Mouse (Mus musculus): ENCODE measurements around the gene Actl6a. TPM values are rescaled to one million over a fixed set of nuclear protein-coding genes. Genes with fewer than 3 reads are reported as not detected.
"Not testable (repeated sequence)": the region's sequence is repeated elsewhere in the genome, so short reads cannot be mapped to it uniquely, and the experiment has no call there.

The Actl6a gene
- 0.90 and 1.4 TPM in 2 replicates for polyA plus RNA-seq (2012)

DNA sequence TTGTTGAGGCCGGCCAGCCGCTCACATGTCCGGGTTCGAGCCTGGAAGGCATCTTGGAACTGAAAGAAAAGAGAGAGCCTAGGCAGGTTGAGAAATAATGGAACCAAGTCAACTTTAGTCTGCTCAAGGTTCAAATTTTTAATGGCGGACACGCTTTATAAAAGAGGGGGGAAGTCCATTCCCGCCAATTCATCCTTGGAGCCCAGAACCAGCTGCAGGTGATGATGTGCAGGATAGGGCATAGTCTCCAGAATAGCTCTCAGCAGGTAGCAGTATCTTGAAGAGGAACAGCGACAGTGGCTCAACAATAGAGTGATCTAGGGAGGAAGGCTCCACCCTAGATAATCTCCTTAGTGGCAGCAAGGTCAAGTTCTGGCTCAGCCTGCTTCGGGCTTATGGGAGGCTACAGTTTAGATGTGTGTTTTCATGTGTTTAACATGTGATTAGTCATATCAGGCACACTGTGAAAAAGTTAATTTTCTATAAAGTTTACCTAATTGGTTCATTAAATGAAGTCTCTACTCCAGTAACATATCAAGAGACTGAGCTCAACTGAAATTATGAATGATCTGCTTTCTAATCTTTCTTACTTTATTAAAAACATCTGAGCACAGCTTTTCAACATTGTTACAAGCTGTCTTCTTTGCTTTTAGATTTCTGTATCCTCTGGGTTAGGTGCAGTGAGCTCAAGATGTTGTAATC lies at the start of gene Actl6a:
Actl6a (plus strand) TSS at position 652 of the 702 bp plus-strand sequence.
- H3K4me1 ChIP-seq (ENCODE audit: control insufficient read depth), result peaks cover 33% of the 10 kb centered on the region
- H3K9me3 ChIP-seq (ENCODE audit: control insufficient read depth, low read length); H3K4me3 ChIP-seq (replicated peaks); H3K27me3 ChIP-seq (ENCODE audit: control insufficient read depth); H3K36me3 ChIP-seq (ENCODE audit: control insufficient read depth): not testable (repeated sequence)

DNA sequence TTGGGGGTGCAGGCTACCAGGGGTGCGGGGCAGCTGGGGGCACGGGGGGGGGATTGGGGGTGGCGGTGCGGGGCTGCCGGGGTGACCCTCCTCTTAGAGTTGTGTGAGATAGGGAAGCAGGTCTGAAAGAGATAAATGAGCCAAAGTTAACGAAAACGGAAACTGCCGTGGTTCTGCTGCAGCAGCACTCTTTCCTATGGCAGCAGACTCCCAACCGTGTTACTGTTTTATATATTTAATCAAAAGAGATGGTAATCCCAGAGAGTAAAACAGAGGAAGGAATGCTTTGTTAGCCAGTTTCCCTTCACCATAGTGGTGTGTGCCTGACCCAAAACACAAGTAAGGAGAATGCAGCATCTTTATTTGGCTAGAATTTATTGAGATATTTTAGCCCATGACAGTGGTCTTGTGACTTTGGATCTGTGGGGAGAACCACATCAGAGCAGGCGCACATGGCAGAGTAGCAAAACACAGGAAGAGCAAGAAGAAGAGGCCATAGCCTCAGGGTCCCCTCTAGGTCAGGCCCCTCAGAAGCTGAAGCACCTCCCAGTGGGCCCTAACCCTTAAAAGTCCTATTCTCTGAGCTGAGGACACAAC lies 49.6 kb upstream of the Actl6a start:
- no peaks in the 10 kb centered on the region for H3K36me3 ChIP-seq (ENCODE audit: control insufficient read depth)
- H3K4me1 ChIP-seq (ENCODE audit: control insufficient read depth), result peaks cover 13% of the 10 kb centered on the region
- H3K27me3 ChIP-seq (ENCODE audit: control insufficient read depth), result no peaks in the 10 kb centered on the region
- TF ChIP-seq TAL1 (IDR thresholded peaks at IDR 0.05; ENCODE audit: low read length) (no peak), GATA1 (IDR thresholded peaks at IDR 0.05; ENCODE audit: low read length) (no peak)
- no peak overlapping the region for H3K4me3 ChIP-seq (replicated peaks)
- H3K9me3 ChIP-seq (ENCODE audit: control insufficient read depth, low read length), result no peaks in the 10 kb centered on the region

DNA sequence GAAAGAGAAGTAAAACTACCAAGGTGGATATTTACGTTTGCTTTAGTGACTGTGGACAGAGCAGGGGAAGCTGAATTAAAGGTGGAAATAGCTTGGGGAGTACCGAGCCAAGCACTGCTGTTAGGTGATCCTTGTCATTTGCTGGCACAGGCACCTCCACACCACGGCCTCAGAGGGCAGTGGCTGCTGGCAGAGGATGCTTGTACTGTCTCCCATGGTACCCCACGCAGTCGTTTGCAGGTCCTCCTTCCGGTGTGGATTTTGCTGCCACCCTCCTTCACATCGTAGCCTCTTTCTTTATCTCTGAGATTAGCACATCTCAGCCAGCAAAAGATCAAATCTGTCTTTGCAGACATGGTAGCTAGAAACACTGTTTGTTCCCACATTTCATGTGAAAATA lies 47.7 kb upstream of the Actl6a start:
- no peaks in the 10 kb centered on the region for H3K36me3 ChIP-seq (ENCODE audit: control insufficient read depth)
- H3K27me3 ChIP-seq (ENCODE audit: control insufficient read depth), result no peaks in the 10 kb centered on the region
- no peak overlapping the region for H3K4me3 ChIP-seq (replicated peaks)
- H3K4me1 ChIP-seq (ENCODE audit: control insufficient read depth), result peaks cover 13% of the 10 kb centered on the region
- TF ChIP-seq TAL1 (IDR thresholded peaks at IDR 0.05; ENCODE audit: low read length), result no peak
- no peak for TF ChIP-seq GATA1 (IDR thresholded peaks at IDR 0.05; ENCODE audit: low read length)
- H3K9me3 ChIP-seq (ENCODE audit: control insufficient read depth, low read length), result no peaks in the 10 kb centered on the region

GRCm38 (mm10) chr3:32658821-32659220 lies 47.3 kb upstream of the Actl6a start:
- Histone ChIP-seq H3K27me3 (ENCODE audit: control insufficient read depth) (no peaks in the 10 kb centered on the region), H3K4me1 (ENCODE audit: control insufficient read depth) (peaks cover 13% of the 10 kb centered on the region), H3K4me3 (replicated peaks) (no peak overlapping the region), H3K9me3 (ENCODE audit: control insufficient read depth, low read length) (no peaks in the 10 kb centered on the region), H3K36me3 (ENCODE audit: control insufficient read depth) (no peaks in the 10 kb centered on the region)
- TF ChIP-seq TAL1 (IDR thresholded peaks at IDR 0.05; ENCODE audit: low read length) (no peak), GATA1 (IDR thresholded peaks at IDR 0.05; ENCODE audit: low read length) (no peak)

DNA sequence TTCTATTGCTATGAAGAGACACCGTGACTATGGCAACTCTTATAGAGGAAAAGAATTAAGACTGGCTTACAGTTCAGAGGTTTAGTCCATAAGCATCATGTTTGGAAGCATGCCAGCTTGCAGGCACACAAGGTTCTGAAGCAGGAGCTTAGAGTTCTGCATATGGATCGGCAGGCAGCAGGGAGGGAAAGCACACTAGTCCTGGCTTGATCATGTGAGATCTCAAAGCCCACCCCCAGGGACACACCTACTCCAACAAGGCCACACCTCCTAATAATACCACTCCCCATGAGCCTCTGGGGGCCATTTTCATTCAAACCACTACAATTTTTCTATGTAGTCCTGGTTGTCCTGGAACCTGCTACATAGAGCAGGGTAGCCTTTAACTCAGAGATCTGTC lies 46.6 kb upstream of the Actl6a start:
- Histone ChIP-seq H3K27me3 (ENCODE audit: control insufficient read depth) (no peaks in the 10 kb centered on the region), H3K36me3 (ENCODE audit: control insufficient read depth) (no peaks in the 10 kb centered on the region), H3K9me3 (ENCODE audit: control insufficient read depth, low read length) (no peaks in the 10 kb centered on the region), H3K4me3 (replicated peaks) (no peak overlapping the region), H3K4me1 (ENCODE audit: control insufficient read depth) (peaks cover 13% of the 10 kb centered on the region)
- TF ChIP-seq TAL1 (IDR thresholded peaks at IDR 0.05; ENCODE audit: low read length), result no peak
- no peak for TF ChIP-seq GATA1 (IDR thresholded peaks at IDR 0.05; ENCODE audit: low read length)

GRCm38 (mm10) chr3:32660276-32660675 lies 45.8 kb upstream of the Actl6a start:
- no peaks in the 10 kb centered on the region for H3K36me3 ChIP-seq (ENCODE audit: control insufficient read depth)

DNA sequence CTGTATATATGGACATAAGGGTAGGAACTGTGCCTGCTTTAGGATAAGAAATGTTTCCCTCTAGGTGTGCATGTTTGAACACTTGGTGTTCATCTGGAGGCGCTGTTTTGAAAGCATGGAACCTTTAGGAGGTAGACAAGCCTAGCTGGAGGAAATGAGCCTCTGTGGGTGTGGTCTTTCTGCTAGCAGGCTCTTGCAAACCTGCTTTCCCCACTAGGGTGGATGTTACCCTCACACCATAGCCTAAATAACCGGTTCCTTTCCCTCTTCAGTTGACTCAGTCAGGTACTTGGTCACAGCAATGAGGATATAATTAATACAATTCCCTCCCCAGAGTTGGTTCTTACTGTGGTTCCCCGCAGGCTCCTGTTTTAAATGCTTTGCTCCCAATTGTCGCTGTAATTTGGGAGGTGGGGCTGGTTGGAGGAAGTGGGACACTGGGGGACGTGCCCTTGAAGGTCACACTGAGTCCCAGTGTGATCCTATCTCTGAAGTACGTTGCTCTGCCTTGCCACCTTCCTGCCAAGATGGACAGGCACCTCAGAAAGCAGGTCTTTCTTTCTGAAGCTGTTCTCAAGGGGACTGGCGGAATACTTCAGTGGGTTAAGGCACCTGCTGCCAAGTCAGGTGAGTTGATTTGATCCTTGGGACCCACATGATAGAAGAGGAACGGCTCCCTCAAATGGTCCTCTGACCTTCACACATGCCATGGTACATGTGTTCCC lies 45.1 kb upstream of the Actl6a start:
- no peaks in the 10 kb centered on the region for H3K9me3 ChIP-seq (ENCODE audit: control insufficient read depth, low read length)

More at GRCm38 (mm10) chr3:32660276-32660675, 45.8 kb upstream of the Actl6a start:
- TF ChIP-seq GATA1 (IDR thresholded peaks at IDR 0.05; ENCODE audit: low read length), result no peak
- TF ChIP-seq TAL1 (IDR thresholded peaks at IDR 0.05; ENCODE audit: low read length), result no peak
- H3K4me3 ChIP-seq (replicated peaks), result no peak overlapping the region
- peaks cover 13% of the 10 kb centered on the region for H3K4me1 ChIP-seq (ENCODE audit: control insufficient read depth)
- no peaks in the 10 kb centered on the region for H3K27me3 ChIP-seq (ENCODE audit: control insufficient read depth)
- no peaks in the 10 kb centered on the region for H3K9me3 ChIP-seq (ENCODE audit: control insufficient read depth, low read length)

DNA sequence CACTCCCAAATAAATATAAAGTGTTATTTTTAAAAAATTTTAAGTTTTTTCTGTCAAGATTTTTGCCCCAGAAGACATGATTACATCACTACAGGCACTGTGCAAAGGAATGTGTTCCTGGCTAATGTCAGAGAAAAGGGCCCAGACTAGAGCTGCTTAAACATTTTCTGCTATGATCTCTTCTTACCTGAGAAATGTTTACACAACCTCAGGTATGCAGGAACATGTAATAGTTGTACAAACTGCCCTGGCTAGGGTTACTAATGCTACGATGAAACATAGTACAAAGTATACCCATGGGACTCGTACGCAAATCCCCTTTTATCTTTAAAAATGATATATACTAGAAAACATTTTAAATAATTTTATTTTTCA lies 44.6 kb upstream of the Actl6a start:
- peaks cover 13% of the 10 kb centered on the region for H3K4me1 ChIP-seq (ENCODE audit: control insufficient read depth)
- TF ChIP-seq GATA1 (IDR thresholded peaks at IDR 0.05; ENCODE audit: low read length) (no peak), TAL1 (IDR thresholded peaks at IDR 0.05; ENCODE audit: low read length) (no peak)
- H3K4me3 ChIP-seq (replicated peaks), result no peak overlapping the region
- no peaks in the 10 kb centered on the region for H3K27me3 ChIP-seq (ENCODE audit: control insufficient read depth)
- H3K9me3 ChIP-seq (ENCODE audit: control insufficient read depth, low read length), result no peaks in the 10 kb centered on the region
- no peaks in the 10 kb centered on the region for H3K36me3 ChIP-seq (ENCODE audit: control insufficient read depth)

More for the DNA sequence above, 45.1 kb upstream of the Actl6a start:
- H3K27me3 ChIP-seq (ENCODE audit: control insufficient read depth), result no peaks in the 10 kb centered on the region
- peaks cover 13% of the 10 kb centered on the region for H3K4me1 ChIP-seq (ENCODE audit: control insufficient read depth)
- no peak overlapping the region for H3K4me3 ChIP-seq (replicated peaks)
- no peak for TF ChIP-seq GATA1 (IDR thresholded peaks at IDR 0.05; ENCODE audit: low read length)
- TF ChIP-seq TAL1 (IDR thresholded peaks at IDR 0.05; ENCODE audit: low read length), result no peak
- H3K36me3 ChIP-seq (ENCODE audit: control insufficient read depth), result no peaks in the 10 kb centered on the region

DNA sequence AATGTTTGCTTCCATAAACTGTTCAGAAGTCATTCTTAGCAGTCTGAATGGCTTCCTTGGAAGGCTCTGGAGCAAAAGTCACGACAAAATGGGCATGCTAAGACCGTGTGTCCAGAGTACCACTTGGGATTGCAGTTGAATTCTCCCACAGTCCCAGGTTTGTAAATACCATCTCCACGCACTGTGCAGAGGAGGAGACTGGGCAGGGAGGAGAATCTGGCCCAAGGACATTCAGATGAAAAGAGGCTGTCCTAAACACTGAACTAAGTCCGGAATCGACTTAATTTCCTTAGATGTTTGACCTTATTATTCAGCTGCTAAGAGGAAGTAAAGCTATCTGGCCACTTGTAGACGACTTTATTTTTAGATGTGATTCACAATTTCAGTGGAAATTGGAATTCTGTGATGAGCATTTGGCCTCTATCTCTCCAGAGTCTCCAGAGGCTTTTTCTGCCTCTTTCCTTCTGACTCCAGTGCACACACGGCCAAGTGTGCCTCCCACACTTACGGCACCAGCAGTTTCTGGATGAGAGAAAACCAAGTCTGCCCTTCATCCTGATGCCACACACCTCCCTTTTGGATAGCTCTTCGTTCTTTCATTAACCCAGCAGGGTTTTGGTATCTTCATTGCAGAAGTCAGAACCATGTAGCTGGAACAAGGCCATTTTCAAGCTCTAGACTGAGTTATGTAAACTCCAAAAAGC lies 37.7 kb upstream of the Actl6a start:
- TF ChIP-seq TAL1 (IDR thresholded peaks at IDR 0.05; ENCODE audit: low read length) (no peak), GATA1 (IDR thresholded peaks at IDR 0.05; ENCODE audit: low read length) (no peak)
- Histone ChIP-seq H3K36me3 (ENCODE audit: control insufficient read depth) (no peaks in the 10 kb centered on the region), H3K4me1 (ENCODE audit: control insufficient read depth) (no peaks in the 10 kb centered on the region), H3K27me3 (ENCODE audit: control insufficient read depth) (no peaks in the 10 kb centered on the region), H3K9me3 (ENCODE audit: control insufficient read depth, low read length) (no peaks in the 10 kb centered on the region), H3K4me3 (replicated peaks) (no peak overlapping the region)

Data from erythroblast, embryonic 14.5 days (primary cell).